Mouse (Mus musculus): ENCODE measurements around the gene Arhgef17.

Gene Arhgef17

GRCm38 (mm10) chr7:100911246-100911770 is 20.6 kb downstream of the Arhgef17 start:
- DNase-seq = no peak

- DNase-seq = peak; percentile 46
Observed at GRCm38 (mm10) chr7:100908567-100908966, 23.3 kb downstream of the Arhgef17 start.

- no peak for DNase-seq
Observed at GRCm38 (mm10) chr7:100908061-100908460, 23.8 kb downstream of the Arhgef17 start.

- peak; percentile 84 for DNase-seq
Observed at GRCm38 (mm10) chr7:100907231-100907630, 24.7 kb downstream of the Arhgef17 start.

DNA sequence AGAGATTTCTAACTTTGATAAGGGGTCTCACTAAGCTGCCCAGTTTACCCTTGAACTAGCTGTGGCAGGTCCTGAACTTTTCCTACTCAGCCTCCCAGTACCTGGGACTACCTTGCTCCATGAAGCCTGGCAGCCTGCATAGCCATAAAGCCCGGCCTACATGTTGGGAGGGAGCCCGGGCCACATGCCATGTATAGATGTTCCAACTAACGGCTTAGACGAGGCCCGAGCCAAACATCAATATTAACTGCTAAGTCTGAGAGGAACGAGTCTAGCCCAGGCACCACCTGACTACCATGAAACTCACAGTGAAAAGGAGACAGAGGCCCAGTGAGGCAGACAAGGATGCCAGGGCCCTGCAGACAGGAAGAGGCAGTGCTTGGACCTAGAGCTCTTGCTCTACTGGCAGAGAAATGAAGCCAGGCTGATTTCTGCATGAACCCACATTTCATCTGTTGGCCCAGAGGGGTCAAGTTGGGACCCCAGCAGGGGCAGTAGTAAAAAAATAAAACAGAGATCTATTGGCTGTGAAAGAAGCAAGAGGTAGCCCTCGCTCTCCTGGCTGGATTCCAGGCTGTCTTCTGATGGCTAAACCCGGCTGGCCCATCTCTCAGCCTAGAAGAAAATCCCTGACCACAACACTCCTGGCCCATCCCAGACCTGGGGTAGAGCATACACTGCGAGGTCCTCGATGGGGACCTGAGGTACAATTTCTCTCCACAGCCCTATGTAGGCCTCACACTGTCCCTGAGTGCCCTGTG is 25.7 kb downstream of the Arhgef17 start:
- no peak for DNase-seq

- no peak for DNase-seq
Observed at GRCm38 (mm10) chr7:100905037-100905436, 26.9 kb downstream of the Arhgef17 start.

- no peak for DNase-seq
Observed at GRCm38 (mm10) chr7:100904612-100905011, 27.3 kb downstream of the Arhgef17 start.

GRCm38 (mm10) chr7:100902451-100903137 is 29.3 kb downstream of the Arhgef17 start:
- no peak for DNase-seq

- no peak for DNase-seq
Observed at GRCm38 (mm10) chr7:100897828-100898227, 34.1 kb downstream of the Arhgef17 start.

DNA sequence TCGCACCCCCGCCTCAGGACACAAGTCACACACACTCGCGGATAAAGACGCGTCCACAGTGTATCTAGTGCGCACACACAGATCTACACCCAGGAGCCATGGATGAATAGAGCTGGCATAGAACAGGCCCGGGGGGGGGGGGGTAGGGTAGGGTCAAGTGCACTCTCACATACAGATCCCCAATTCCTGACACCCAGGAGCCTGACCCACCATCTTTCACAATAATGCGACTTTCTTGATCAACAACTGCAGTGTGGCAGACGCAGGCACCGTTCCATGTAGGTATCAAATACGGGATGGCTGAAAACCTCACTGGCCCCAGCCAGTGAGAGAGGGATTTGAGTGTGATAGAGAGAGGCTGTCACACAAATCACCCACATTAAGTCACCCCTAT is 37.1 kb downstream of the Arhgef17 start:
- no peak for DNase-seq

- peak; percentile 67 for DNase-seq
Observed at GRCm38 (mm10) chr7:100894057-100894832, 37.7 kb downstream of the Arhgef17 start.

GRCm38 (mm10) chr7:100893249-100894056 is 38.5 kb downstream of the Arhgef17 start:
- peak; percentile 67 for DNase-seq

DNA sequence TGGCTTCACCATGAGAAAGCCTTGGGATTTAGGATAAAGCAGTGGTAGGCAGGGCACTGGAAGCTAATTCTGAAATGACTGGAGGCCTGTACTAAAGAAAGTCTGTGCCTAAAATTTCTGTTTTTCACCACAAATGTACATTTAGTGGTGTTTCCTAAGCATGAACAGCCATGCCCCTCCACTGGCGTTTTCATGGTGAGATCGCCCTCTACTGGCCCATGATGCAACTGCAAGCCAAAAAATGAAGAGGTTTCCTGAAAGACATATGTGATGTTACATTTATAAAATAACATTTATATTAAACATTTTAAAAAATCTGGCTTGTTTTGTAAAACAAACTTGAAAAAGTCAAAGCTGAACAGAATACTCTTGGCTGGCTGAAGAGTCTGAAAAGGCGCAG is 45.4 kb downstream of the Arhgef17 start:
- peak; percentile 73 for DNase-seq

GRCm38 (mm10) chr7:100884460-100884859 is 47.4 kb downstream of the Arhgef17 start:
- no peak for DNase-seq

- no peak for DNase-seq
Observed at GRCm38 (mm10) chr7:100881950-100882349, 50.0 kb downstream of the Arhgef17 start.

DNA sequence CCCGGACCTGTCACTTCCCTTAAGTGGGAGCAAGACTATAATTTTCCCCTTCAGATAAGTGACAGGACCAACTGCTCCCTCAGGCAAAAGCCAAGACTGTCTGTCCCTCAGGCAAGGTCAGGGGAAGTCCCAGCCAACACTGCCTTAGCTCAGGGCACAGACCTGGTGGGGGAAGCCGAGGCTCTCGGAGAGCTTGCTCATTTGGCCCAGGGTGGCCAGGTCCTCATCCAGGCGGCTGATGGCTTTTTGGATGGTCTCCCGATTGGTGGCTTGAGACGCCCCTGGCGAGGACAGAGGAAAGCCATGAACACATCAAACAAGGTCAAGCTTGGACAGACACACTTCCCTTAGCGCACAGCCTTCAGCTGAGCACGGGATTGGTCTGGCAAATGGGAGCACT is 50.4 kb downstream of the Arhgef17 start:
- DNase-seq = no peak

GRCm38 (mm10) chr7:100879595-100879994 is 52.3 kb downstream of the Arhgef17 start:
- peak; percentile 81 for DNase-seq

GRCm38 (mm10) chr7:100876771-100877170 is 55.1 kb downstream of the Arhgef17 start:
- no peak for DNase-seq

GRCm38 (mm10) chr7:100876293-100876692 is 55.6 kb downstream of the Arhgef17 start:
- DNase-seq = no peak

- no peak for DNase-seq
Observed at GRCm38 (mm10) chr7:100875822-100876221, 56.1 kb downstream of the Arhgef17 start.

GRCm38 (mm10) chr7:100873197-100873596 is 58.7 kb downstream of the Arhgef17 start:
- DNase-seq = no peak

DNA sequence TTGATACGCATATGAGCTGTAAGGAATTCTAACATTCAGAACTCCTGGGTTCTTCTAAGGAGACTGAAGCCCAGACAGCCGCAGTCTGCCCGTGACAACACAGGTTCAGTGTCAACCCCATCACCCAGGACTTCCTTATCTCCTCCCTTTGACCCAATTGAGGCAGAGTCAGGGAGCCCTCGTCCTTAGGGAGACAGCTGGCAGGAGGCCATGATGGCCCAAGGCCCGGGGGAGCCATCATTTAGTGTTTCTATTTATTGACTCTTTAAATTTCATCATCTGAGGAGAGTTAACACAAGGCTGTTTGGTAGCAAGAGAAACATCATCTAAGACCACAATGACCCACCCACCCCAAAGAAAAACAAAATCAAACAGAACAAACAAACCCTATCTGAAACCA is 60.0 kb downstream of the Arhgef17 start:
- no peak for DNase-seq

Data from right cerebral cortex, postnatal 4 days (tissue).